Mouse (Mus musculus) kidney, postnatal 25 days (tissue): ENCODE results near the gene Cyp2j6.
A peak's percentile ranks its signal among the peaks of the same experiment; 100 is the strongest.
"Not testable (repeated sequence)": the region's sequence is repeated elsewhere in the genome, so short reads cannot be mapped to it uniquely, and the experiment has no call there.

Source experiments
- DNase-seq, 2 experiments: peaks; one replicate each; pipeline ENCODE4 v3.0.0; 2021; ENCODE audit warnings: mixed read lengths in 2 of 2

The Cyp2j6 gene

DNA sequence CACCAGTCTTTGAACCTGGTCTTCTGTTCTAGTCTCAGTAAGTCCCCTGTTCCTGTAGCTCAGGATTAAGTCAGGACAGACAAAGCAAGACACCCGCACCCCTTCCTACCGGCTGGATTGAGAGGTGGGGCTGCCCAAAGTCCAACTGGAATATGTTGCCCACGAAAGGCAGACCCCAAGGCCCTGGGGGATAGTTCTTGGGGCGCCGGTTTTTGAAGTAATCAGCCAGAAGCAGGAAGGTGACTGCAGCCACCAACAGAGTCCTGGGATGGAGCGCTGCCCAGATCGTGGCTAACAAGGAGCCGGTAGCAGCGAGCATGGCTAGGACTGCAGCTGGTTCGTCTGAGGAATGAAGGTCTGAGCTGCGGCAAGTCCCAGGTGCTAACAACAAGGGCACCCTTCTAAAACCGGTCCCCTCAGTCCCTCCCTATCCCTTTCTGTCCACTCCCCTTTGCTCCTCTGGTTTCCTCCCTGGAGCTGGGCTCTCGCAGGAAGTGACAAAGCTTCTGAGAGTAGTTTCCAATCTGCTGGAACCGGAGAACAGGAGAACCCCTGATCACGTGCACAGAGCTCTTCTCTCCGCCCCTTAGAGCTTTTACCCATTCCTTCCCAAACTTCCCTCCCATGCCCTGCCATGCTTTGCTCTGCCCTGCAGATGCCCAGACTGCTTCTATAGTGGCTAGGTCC lies at the start of gene Cyp2j6:
Gene Cyp2j6 (minus strand): TSS at position 529 of the 687 bp plus-strand sequence.
- peak; percentile 40 to 65 for DNase-seq

DNA sequence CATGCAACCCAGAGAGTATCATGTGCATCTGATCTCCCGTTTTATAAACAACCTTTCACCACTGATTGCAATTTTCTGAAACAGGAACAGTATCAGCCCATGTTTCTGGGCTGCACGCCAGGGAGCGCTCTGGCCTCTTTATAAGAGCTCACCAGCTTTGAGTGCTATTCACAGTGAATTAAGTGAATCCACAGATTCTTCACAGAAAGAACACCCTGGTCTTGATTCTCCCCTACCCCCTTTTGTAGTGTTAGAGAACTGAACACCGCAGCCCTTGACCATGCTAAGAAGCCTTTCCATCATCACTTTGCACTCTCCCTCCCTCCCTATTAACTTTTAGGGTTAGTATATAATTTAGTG lies 38.3 kb upstream of the Cyp2j6 start:
- DNase-seq = peak; percentile 61 to 64

GRCm38 (mm10) chr4:96590911-96591790 lies 37.7 kb upstream of the Cyp2j6 start, which contains the start of gene Cyp2j9:
Gene Cyp2j9, minus strand, starts transcription at chr4:96591578.
- peak; percentile 66 to 71 for DNase-seq

DNA sequence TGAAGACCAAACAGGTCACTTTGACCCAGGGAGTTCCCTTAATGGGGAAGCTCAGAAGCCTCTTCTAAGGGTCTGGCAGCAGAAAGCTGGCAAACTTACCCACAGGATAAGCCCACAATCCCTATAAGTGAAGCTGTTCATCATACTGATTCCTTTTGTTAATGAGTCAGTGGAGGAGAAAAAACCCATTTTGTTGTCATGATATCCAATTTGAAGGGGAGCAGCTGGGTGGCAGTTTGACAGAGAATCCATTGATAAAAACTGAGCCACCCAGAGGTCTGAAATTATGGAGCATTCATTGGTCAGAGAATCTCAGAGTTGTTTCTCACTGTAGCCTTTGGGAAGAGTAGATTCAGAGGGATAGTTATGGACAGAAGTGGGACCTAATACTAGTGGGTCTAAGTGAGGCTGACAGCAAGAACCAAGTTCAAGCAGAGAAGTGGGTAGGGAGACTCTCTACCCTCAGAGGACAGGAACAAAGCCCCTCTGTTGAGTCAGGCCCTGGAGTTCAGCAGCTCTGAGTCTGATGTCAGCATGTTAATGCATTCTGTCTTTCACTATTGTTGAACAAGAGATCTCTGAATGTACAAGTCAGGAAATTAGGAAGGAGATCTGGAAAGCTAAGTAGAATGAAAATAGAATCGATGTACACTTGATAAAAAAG lies 28.1 kb upstream of the Cyp2j6 start:
- no peak for DNase-seq

DNA sequence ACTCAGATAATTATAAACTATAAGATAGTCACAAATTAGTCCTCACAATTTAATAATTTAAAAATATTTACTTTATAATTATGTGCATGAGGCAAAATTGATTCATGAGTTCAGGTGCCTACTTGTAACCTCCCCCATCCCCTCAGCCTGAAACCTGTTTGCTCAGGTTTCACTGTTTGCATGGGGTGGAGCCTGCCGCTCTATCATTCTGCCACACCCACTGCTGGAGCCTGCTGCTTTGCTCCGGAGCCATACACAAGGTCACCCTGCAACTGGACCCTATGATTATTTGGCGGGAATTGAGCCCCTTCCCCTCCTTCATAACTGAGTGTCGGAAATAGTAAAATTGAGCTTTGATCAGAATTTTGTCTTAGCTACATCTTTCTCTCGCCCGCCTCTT lies 26.9 kb upstream of the Cyp2j6 start:
- DNase-seq = not testable (repeated sequence)

- no peak for DNase-seq
Observed at GRCm38 (mm10) chr4:96569442-96569841, 16.0 kb upstream of the Cyp2j6 start.

- DNase-seq = no peak
Observed at GRCm38 (mm10) chr4:96567988-96568387, 14.5 kb upstream of the Cyp2j6 start.

DNA sequence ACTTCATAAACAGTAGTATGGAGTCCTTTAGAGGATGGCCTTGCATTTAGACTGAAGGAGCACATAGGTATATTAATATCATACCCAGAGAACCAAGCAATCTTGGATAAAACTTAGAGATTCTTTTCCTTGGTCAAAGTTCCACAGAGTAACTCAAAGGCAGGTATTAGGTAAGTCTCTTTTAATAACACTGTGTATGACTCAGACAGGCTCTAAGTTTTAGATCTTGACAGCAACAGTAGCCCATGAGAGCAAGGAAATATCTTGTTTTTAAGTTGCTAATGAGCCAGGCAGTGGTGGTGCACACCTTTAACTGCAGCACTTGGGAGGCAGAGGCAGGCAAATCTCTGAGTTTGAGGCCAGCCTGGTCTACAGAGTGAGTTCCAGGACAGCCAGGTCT lies 12.3 kb upstream of the Cyp2j6 start:
- DNase-seq = no peak

DNA sequence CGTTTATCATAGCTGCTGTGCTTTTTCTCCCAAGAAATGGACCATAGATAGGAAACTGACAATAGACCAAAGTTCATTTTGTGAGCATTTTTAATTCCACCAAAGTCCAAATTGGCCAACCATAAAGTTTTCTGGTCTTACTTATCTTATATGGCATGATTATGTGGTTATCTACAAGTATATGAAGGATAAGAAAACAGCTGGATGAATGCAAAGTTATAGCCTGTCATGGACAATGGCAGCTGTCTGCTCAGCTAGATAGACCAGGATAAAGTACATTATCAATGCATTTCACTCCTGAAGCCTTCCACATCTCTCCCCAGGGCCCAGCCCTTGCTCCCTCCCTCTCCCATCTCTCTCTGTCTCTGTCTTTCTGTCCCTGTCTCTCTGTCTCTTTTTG lies 7.0 kb upstream of the Cyp2j6 start:
- DNase-seq = no peak

DNA sequence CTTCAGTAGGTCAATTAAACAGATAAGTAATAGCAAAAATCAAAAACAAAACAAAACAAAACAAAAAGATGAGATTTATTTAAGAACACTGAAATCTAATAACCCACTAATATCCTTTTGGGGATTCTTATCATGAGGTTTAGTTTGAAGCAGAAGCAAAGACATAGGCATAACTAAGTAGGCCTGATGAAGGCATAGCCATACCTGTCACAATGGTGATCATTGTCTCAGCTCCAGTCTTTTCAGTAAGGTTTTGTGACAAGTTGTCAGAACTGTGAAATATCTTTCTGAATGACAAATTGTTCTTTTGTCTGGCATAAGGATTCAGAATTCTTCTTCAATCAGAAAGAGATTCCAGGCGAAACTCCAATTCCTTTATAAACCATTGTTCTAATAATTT lies 6.3 kb upstream of the Cyp2j6 start:
- DNase-seq = no peak

DNA sequence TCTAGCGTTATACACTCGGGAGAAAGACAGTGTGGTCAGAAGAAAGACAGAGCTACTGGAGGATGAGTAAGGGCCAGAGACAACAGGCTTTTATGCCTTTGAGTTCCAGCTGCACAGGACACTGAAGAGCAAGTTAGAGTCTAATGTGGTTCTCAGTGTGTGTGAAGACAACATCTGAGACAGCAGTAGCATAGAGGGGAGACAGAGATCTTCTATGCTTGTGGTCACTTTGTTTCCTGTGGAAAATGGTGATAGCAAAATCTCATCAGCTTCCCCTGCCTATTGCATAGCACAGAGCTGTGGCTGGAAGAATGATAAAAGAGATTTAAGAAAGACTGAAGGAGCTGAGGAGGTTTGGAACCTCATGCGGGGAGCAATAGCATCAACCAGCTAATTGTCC lies 1.8 kb downstream of the Cyp2j6 start:
- no peak for DNase-seq

- DNase-seq = no peak
Observed at GRCm38 (mm10) chr4:96545976-96546375, 7.5 kb downstream of the Cyp2j6 start.

GRCm38 (mm10) chr4:96525772-96526171 lies 27.7 kb downstream of the Cyp2j6 start:
- DNase-seq = peak; percentile 42 to 57

GRCm38 (mm10) chr4:96522256-96522655 lies 31.2 kb downstream of the Cyp2j6 start:
- peak in 1 of 2 experiments; percentile 34 for DNase-seq

DNA sequence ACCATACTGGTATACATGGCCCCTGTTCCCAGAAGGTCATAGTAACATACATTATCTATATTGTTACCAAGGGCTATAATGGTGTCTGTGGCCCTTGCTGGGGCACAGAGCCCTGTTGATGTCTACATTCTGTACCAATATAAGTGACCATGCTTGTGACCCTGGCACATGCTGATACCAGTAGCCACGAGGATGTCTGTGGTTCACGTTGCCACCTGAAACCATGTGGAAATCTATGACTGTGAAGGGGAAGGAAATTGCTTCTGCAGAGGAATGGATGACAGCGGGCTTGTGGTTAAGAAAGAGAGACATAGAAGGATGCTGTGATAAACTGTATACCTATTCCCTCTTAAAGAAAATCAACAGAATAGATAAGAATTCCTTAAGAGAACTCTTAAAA lies 43.4 kb downstream of the Cyp2j6 start:
- DNase-seq = no peak

DNA sequence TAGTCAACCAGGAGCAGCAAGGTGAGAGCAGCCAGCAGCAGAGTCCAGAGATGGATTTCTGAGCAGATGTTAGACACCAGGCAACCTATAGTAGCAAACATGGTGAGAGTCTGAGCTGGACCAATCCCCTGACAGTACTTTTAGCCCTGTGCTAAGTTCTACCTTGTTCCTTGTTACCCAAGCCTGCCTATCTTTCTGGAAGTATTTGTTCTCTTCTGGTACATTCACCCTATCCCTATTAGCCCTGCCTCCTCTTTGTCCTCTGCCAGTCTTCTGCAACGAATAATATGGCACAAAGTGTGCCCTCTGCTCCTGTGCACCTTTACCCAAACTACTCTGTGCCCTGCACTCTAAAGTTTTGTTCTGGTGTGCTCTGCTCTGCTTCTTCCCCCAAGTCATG lies 46.2 kb downstream of the Cyp2j6 start, which contains the start of gene Cyp2j8:
Gene Cyp2j8 (minus strand): TSS at position 101 of the 400 bp plus-strand sequence.
- no peak for DNase-seq
